Mouse (Mus musculus): Measurements from ENCODE around the gene Mapk6.
A peak's percentile ranks its signal among the peaks of the same experiment; 100 is the strongest.
"Not testable (repeated sequence)": the region's sequence is repeated elsewhere in the genome, so short reads cannot be mapped to it uniquely, and the experiment has no call there.

Mapk6 gene

GRCm38 (mm10) chr9:75409852-75410378 lies at the start of gene Mapk6:
Gene Mapk6 (minus strand): TSS chr9:75410005.
- DNase-seq, result peak; percentile 97

- DNase-seq, result no peak
Measured at GRCm38 (mm10) chr9:75455684-75456083, 45.9 kb upstream of the Mapk6 start.

GRCm38 (mm10) chr9:75453994-75454393 lies 44.2 kb upstream of the Mapk6 start:
- DNase-seq, result no peak

- no peak for DNase-seq
Measured at GRCm38 (mm10) chr9:75448021-75448420, 38.2 kb upstream of the Mapk6 start.

- not testable (repeated sequence) for DNase-seq
Measured at GRCm38 (mm10) chr9:75446574-75446973, 36.8 kb upstream of the Mapk6 start.

GRCm38 (mm10) chr9:75444981-75445380 lies 35.2 kb upstream of the Mapk6 start:
- DNase-seq, result no peak

- DNase-seq, result no peak
Measured at GRCm38 (mm10) chr9:75441691-75442131, 31.9 kb upstream of the Mapk6 start.

GRCm38 (mm10) chr9:75440796-75441666 lies 31.2 kb upstream of the Mapk6 start, which contains the start of gene Leo1:
Gene Leo1 (plus strand): TSS chr9:75441524.
- peak; percentile 95 for DNase-seq

GRCm38 (mm10) chr9:75437653-75438385 lies 28.0 kb upstream of the Mapk6 start:
- peak; percentile 81 for DNase-seq

GRCm38 (mm10) chr9:75435918-75436317 lies 26.1 kb upstream of the Mapk6 start:
- peak; percentile 95 for DNase-seq

- DNase-seq, result peak; percentile 49
Measured at GRCm38 (mm10) chr9:75435291-75435690, 25.5 kb upstream of the Mapk6 start.

- DNase-seq, result no peak
Measured at GRCm38 (mm10) chr9:75434872-75435271, 25.1 kb upstream of the Mapk6 start.

GRCm38 (mm10) chr9:75434172-75434793 lies 24.5 kb upstream of the Mapk6 start:
- DNase-seq, result peak; percentile 94

- no peak for DNase-seq
Measured at GRCm38 (mm10) chr9:75432694-75433093, 22.9 kb upstream of the Mapk6 start.

- no peak for DNase-seq
Measured at GRCm38 (mm10) chr9:75430822-75431621, 21.2 kb upstream of the Mapk6 start.

GRCm38 (mm10) chr9:75429657-75430056 lies 19.9 kb upstream of the Mapk6 start:
- no peak for DNase-seq

GRCm38 (mm10) chr9:75429040-75429439 lies 19.2 kb upstream of the Mapk6 start:
- DNase-seq, result no peak

- DNase-seq, result no peak
Measured at GRCm38 (mm10) chr9:75428274-75428600, 18.4 kb upstream of the Mapk6 start.

GRCm38 (mm10) chr9:75427366-75428273 lies 17.8 kb upstream of the Mapk6 start:
- DNase-seq, result no peak

- DNase-seq, result no peak
Measured at GRCm38 (mm10) chr9:75425796-75426391, 16.1 kb upstream of the Mapk6 start.

Data from lung, postnatal 36 days (tissue).